Mouse (Mus musculus) retina, postnatal 7 days (tissue): ENCODE measurements around the gene Bsx.

Source experiments
- DNase-seq: peaks from one replicate; pipeline ENCODE4 v3.0.0-alpha.2; 2012; ENCODE audit warnings: low read depth, low spot score

The Bsx gene

GRCm38 (mm10) chr9:40873556-40874470 is at the start of gene Bsx:
TSS of gene Bsx (plus strand) at chr9:40874127.
- DNase-seq, result no peak

GRCm38 (mm10) chr9:40825601-40826000 is 48.3 kb upstream of the Bsx start:
- DNase-seq, result no peak

GRCm38 (mm10) chr9:40827366-40827765 is 46.6 kb upstream of the Bsx start:
- DNase-seq, result no peak

- DNase-seq, result peak; percentile 60
These were observed 39.4 kb upstream of the Bsx start for GRCm38 (mm10) chr9:40834569-40834968.

- no peak for DNase-seq
These were observed 37.2 kb upstream of the Bsx start for GRCm38 (mm10) chr9:40836681-40837080.

- DNase-seq, result no peak
These were observed 34.3 kb upstream of the Bsx start for GRCm38 (mm10) chr9:40839662-40840061.

- no peak for DNase-seq
These were observed 22.4 kb upstream of the Bsx start for GRCm38 (mm10) chr9:40851515-40851914.

- no peak for DNase-seq
These were observed 15.3 kb upstream of the Bsx start for GRCm38 (mm10) chr9:40858461-40859160.

GRCm38 (mm10) chr9:40859196-40859595 is 14.7 kb upstream of the Bsx start:
- no peak for DNase-seq

- no peak for DNase-seq
These were observed 3.6 kb upstream of the Bsx start for GRCm38 (mm10) chr9:40870331-40870730.

GRCm38 (mm10) chr9:40871369-40872155 is 2.4 kb upstream of the Bsx start:
- no peak for DNase-seq

- no peak for DNase-seq
These were observed 1.8 kb upstream of the Bsx start for GRCm38 (mm10) chr9:40872156-40872478.

GRCm38 (mm10) chr9:40874961-40875360 is 1.0 kb downstream of the Bsx start:
- DNase-seq, result no peak

GRCm38 (mm10) chr9:40875431-40875830 is 1.5 kb downstream of the Bsx start:
- no peak for DNase-seq

- DNase-seq, result no peak
These were observed 2.2 kb downstream of the Bsx start for GRCm38 (mm10) chr9:40876164-40876563.

- DNase-seq, result no peak
These were observed 2.8 kb downstream of the Bsx start for GRCm38 (mm10) chr9:40876693-40877092.

- DNase-seq, result no peak
These were observed 3.4 kb downstream of the Bsx start for GRCm38 (mm10) chr9:40877146-40877880.

- no peak for DNase-seq
These were observed 3.9 kb downstream of the Bsx start for GRCm38 (mm10) chr9:40877881-40878235.

GRCm38 (mm10) chr9:40878291-40878945 is 4.5 kb downstream of the Bsx start:
- no peak for DNase-seq

- DNase-seq, result no peak
These were observed 5.1 kb downstream of the Bsx start for GRCm38 (mm10) chr9:40878998-40879397.

GRCm38 (mm10) chr9:40885669-40886068 is 11.7 kb downstream of the Bsx start:
- DNase-seq, result no peak
